8 mouse cellular contexts compared by ENCODE assay signal in the genomic region with DNA sequence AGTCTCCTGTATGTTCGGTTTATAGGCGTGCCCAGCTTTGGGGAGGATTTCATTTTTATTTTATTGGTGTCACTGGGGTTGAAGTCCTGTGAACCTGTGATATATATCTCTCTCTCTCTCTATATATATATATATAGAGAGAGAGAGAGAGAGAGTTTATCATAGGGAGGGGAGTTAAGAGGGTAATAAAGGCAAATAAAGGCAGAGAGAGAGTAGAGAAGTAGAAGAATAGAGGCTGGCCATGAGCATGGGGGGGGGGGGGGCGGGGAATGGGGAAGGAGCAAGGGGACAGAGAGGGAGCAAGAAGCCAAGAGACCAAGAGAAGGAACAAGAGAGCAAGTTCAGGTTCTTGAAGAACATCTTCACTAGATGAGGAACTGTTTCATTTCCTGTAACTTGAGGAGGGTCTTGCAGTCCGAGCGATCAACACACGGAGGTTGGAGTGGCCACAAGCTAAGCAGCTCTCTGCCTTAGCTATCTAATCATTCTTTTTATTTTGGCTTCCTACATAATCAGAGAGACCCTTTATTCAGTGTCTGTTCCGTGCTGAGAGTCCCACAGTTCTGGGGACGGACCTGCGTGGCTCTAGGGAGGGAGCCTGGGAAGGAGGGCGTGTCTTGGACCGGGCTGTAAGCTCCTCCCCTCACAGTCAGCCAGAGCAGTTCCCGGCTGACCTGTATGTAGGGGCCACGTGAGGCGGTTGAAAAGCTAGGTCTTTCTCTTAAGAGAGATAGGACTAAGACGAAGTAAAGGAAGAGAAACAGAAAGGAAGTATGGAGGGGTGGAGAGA. TPM values are rescaled to one million over a fixed set of nuclear protein-coding genes. Genes with fewer than 3 reads are reported as not detected.
DNase-seq lines count a peak whose midpoint lies in the region; ATAC-seq and TF ChIP-seq lines count a peak whose summit lies in the region.
"Had no signal": no experiment of that assay in that cellular context is flagged by ENCODE, and none has a peak within 500 bp of the region (broad histone marks: within the 10 kb centered on the region; RNA-seq: fewer than 3 reads in every experiment).

No protein-coding gene starts in this region.

- H3K36me3 ChIP-seq in embryonic facial prominence, embryonic 15.5 days = no peaks in the 10 kb centered on the region
- no peaks in the 10 kb centered on the region for H3K36me3 ChIP-seq in heart, postnatal 0 days (replicated peaks; ENCODE audit: control insufficient read depth, insufficient read depth, low read length)
- no peaks in the 10 kb centered on the region for H3K36me3 ChIP-seq in stomach, embryonic 16.5 days (ENCODE audit: control insufficient read depth, insufficient read depth, low read length)

- H3K9me3 ChIP-seq in embryonic facial prominence, embryonic 15.5 days (replicated peaks) = no peaks in the 10 kb centered on the region
- no peaks in the 10 kb centered on the region for H3K9me3 ChIP-seq in heart, postnatal 0 days (replicated peaks; ENCODE audit: control insufficient read depth, low read length)
- no peaks in the 10 kb centered on the region for H3K9me3 ChIP-seq in stomach, embryonic 16.5 days (replicated peaks; ENCODE audit: control insufficient read depth, low read length)

- ATAC-seq in embryonic facial prominence, embryonic 15.5 days (ENCODE audit: insufficient number of reproducible peaks, low FRiP score, low TSS enrichment, low read depth) = peak; percentile 77; the same call in 1 of the 2 replicates
- peak; percentile 81 for ATAC-seq in heart, postnatal 0 days (ENCODE audit: insufficient read depth, low read depth)
- peak; percentile 74 for ATAC-seq in megakaryocyte progenitor cell, adult 5-6 weeks (replicated peaks; ENCODE audit: poor library complexity)
- ATAC-seq in stomach, embryonic 16.5 days (ENCODE audit: insufficient read depth, low FRiP score) = peak; percentile 88; the same call in 1 of the 2 replicates

- DNase-seq in adrenal gland, postnatal 10 days = peak; percentile 80
- DNase-seq in heart, postnatal 0 days (ENCODE audit: low spot score) = no peak
- peak; percentile 71 to 78 for DNase-seq in kidney, postnatal 25 days
- no peak for DNase-seq in layer of hippocampus, adult 8-10 months (ENCODE audit: low spot score in 2 of 2)

- H3K27ac ChIP-seq in embryonic facial prominence, embryonic 15.5 days (replicated peaks) = no peak overlapping the region
- H3K27ac ChIP-seq in heart, postnatal 0 days (ENCODE audit: low read depth) = no peak overlapping the region
- H3K27ac ChIP-seq in stomach, embryonic 16.5 days (ENCODE audit: low read length) = no peak overlapping the region

- H3K4me3 ChIP-seq in embryonic facial prominence, embryonic 15.5 days (replicated peaks) = peak overlapping the region; percentile 50
- H3K4me3 ChIP-seq in heart, postnatal 0 days (ENCODE audit: low read depth, low read length) = peak overlapping the region; percentile 43
- H3K4me3 ChIP-seq in stomach, embryonic 16.5 days (replicated peaks; ENCODE audit: low read length) = peak overlapping the region; percentile 56

- TF ChIP-seq CTCF in heart, postnatal 0 days (IDR thresholded peaks at IDR 0.05; ENCODE audit: low read depth) = no peak

- H3K4me1 ChIP-seq in embryonic facial prominence, embryonic 15.5 days = peaks cover 5% of the 10 kb centered on the region; the same call in 1 of the 2 replicates
- peaks cover 7% of the 10 kb centered on the region; the same call in 1 of the 2 replicates for H3K4me1 ChIP-seq in heart, postnatal 0 days (ENCODE audit: control insufficient read depth, insufficient read depth)
- peaks cover 3% of the 10 kb centered on the region; the same call in 1 of the 2 replicates for H3K4me1 ChIP-seq in stomach, embryonic 16.5 days (ENCODE audit: control insufficient read depth, insufficient read depth, low read length)

- 12% methylated on average over 15 of the region's 15 CpGs for WGBS in embryonic facial prominence, embryonic 15.5 days
- 16% methylated on average over 14 of the region's 15 CpGs for WGBS in heart, postnatal 0 days
- 12% methylated on average over 15 of the region's 15 CpGs for WGBS in stomach, embryonic 16.5 days

- no peak overlapping the region for H3K9ac ChIP-seq in embryonic facial prominence, embryonic 15.5 days
- H3K9ac ChIP-seq in heart, postnatal 0 days (replicated peaks; ENCODE audit: low read depth, low read length) = 0 out of 2 replicates have a peak overlapping the region, but pooled peaks have one; percentile 10
- peak overlapping the region; percentile 70 for H3K9ac ChIP-seq in stomach, embryonic 16.5 days (ENCODE audit: low read length)

- peak overlapping the region; percentile 61 for H3K4me2 ChIP-seq in embryonic facial prominence, embryonic 15.5 days (replicated peaks)
- peak overlapping the region; percentile 65 for H3K4me2 ChIP-seq in heart, postnatal 0 days (ENCODE audit: low read depth, low read length)
- H3K4me2 ChIP-seq in stomach, embryonic 16.5 days (ENCODE audit: low read depth, low read length) = peak overlapping the region; percentile 64

- H3K27me3 ChIP-seq in embryonic facial prominence, embryonic 15.5 days = no peaks in the 10 kb centered on the region
- peaks cover 14% of the 10 kb centered on the region; the same call in 1 of the 2 replicates for H3K27me3 ChIP-seq in heart, postnatal 0 days (ENCODE audit: control insufficient read depth, insufficient read depth, low read length)
- H3K27me3 ChIP-seq in stomach, embryonic 16.5 days (ENCODE audit: control insufficient read depth, insufficient read depth, low read length) = no peaks in the 10 kb centered on the region

- no peak for TF ChIP-seq EP300 in heart, postnatal 0 days (IDR thresholded peaks at IDR 0.05; ENCODE audit: low read depth)

RNA-seq across cellular contexts. Expression of a gene that starts 40.8 kb away (rescaled TPM):
- under 1 TPM in 1 of 2 experiments, not detected in 1; 0.33 TPM for total RNA-seq in adrenal gland, postnatal 10 days (2021)
- not detected in 2 replicates for polyA plus RNA-seq in embryonic facial prominence, embryonic 15.5 days (2015; fragmentation: Nextera tagmentation; extraction: Ambion mirVana)
- not detected in 2 replicates for total RNA-seq in heart, postnatal 0 days (2014; rRNA removed; ENCODE audit: low replicate concordance)
- not detected in 2 replicates for polyA plus RNA-seq in heart, postnatal 0 days (2015; fragmentation: Nextera tagmentation; extraction: Ambion mirVana)
- not detected in 2 replicates for total RNA-seq in megakaryocyte progenitor cell, adult 5-6 weeks (2015)
- not detected in 2 replicates for total RNA-seq in megakaryocyte progenitor cell, adult 5-6 weeks (2017)
- polyA plus RNA-seq in stomach, embryonic 16.5 days (2015; fragmentation: Nextera tagmentation; extraction: Ambion mirVana) = not detected in 2 replicates
- not detected for total RNA-seq in layer of hippocampus, adult 8-10 months (2022)
- total RNA-seq: left cerebral cortex, postnatal 25 days had no signal

Comparison
In these comparisons a context has a peak if more than half of its experiments do, and no peak if none do; other contexts are left out.
1. DNase-seq: peak in adrenal gland, postnatal 10 days (single experiment) and kidney, postnatal 25 days (2 of 2); none in heart, postnatal 0 days (single experiment) and layer of hippocampus, adult 8-10 months (0 of 2).
2. Peak in every context shown above with its lines, with median percentiles within 50 percentile points of each other: ATAC-seq, H3K4me2 ChIP-seq and H3K4me3 ChIP-seq.